Mouse (Mus musculus) cortical plate, adult 2 months (tissue): ENCODE measurements at regions not wholly inside any gene's neighbourhood (a gene's known extent, or its start where the extent isn't known, plus 50 kb on each side); places are given as distances from the start of the nearest gene placed in this dataset.

ENCODE experiments used
- CTCF ChIP-seq: fragments of 200-500 bp; IDR thresholded peaks from 2 replicates; pipeline ENCODE4 v1.5.1; 2011; ENCODE audit warnings: mild to moderate bottlenecking, control low read depth, low read length; ENCODE audit not compliant: insufficient read depth; ENCODE audit errors: extremely low read depth
- POLR2A ChIP-seq: fragments of 200-500 bp; IDR thresholded peaks from 2 replicates; pipeline ENCODE4 v1.6.1; 2011; ENCODE audit warnings: mild to moderate bottlenecking, low read length, control low read depth; ENCODE audit not compliant: insufficient read depth; ENCODE audit errors: extremely low read depth

- TF ChIP-seq CTCF = no peak
- TF ChIP-seq POLR2A = no peak
These were observed 175.2 kb upstream of the Agap1 start for GRCm38 (mm10) chr1:89279382-89279781.
